Mouse (Mus musculus): ENCODE data around the gene Gldc.

- no peak for TF ChIP-seq CTCF (IDR thresholded peaks at IDR 0.05)
- no peak for TF ChIP-seq EP300 (IDR thresholded peaks at IDR 0.05)
Measured at GRCm38 (mm10) chr19:30174074-30174670, 1.1 kb downstream of the Gldc start.

Measured in lung, postnatal 0 days (tissue).